Mouse (Mus musculus) brain, embryonic 14.5 days (tissue): ENCODE measurements around the gene Defb29.

Experiments
- CTCF ChIP-seq: fragments of 200-500 bp; IDR thresholded peaks from 2 replicates; pipeline ENCODE4 v1.5.1; 2012; ENCODE audit warnings: inconsistent platforms, mild to moderate bottlenecking, moderate library complexity, borderline replicate concordance; ENCODE audit not compliant: insufficient read depth, insufficient read length; ENCODE audit errors: extremely low read depth
- POLR2A ChIP-seq: fragments of 200-500 bp; IDR thresholded peaks from 2 replicates; pipeline ENCODE4 v1.6.1; 2012; ENCODE audit warnings: mild to moderate bottlenecking, inconsistent platforms, borderline replicate concordance; ENCODE audit not compliant: poor library complexity, insufficient read depth, insufficient read length, severe bottlenecking; ENCODE audit errors: extremely low read depth

GRCm38 (mm10) chr2:152570313-152570712 lies 30.4 kb upstream of the Defb29 start:
- TF ChIP-seq CTCF (no peak), POLR2A (no peak)
